Mouse (Mus musculus): ENCODE measurements around the gene Aar2.

Aar2 gene

DNA sequence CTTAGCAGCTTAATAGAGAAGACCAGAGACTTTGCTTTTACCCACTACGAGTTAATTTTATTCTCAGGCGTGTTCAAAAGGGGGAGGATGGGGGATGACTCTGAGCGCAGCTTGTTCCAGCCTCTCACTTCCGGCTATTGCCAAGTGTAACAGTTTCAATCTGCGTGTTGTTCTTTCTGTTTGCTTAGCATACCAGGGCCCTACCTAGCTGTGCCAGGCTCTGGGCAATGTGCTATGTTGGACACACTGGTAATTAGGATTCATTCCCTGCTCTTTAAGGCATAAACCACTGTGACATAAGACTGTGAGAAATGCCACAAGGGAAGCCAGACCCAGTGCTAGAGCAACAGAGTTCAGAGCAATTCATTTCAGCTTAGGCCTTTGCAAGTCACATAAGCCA, 16.2 kb downstream of the Aar2 start:
- intact Hi-C loops (cut with DNase I) = no loop called here

GRCm38 (mm10) chr2:156566512-156566911, 19.1 kb downstream of the Aar2 start:
- intact Hi-C loops (cut with DNase I) = no loop called here

DNA sequence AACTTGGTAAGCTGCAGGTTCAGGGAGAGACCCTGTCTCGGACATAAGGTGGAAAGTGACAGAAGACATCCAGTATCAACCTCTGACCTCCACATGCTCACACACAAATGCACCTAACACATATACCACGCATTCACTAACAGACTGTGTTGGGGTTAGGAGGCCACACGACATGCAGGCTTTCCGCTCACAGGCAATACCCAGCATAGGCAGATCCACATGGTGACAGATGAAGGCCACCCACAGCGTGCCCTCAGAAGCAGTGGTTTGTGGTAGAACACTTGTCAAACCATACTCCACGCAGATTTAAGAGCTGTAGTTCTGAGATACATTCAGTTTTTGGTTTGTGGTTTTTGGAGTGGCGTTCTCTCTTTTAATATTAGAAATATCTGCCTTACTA, 21.3 kb downstream of the Aar2 start:
- intact Hi-C loops (cut with DNase I) = no loop called here

DNA sequence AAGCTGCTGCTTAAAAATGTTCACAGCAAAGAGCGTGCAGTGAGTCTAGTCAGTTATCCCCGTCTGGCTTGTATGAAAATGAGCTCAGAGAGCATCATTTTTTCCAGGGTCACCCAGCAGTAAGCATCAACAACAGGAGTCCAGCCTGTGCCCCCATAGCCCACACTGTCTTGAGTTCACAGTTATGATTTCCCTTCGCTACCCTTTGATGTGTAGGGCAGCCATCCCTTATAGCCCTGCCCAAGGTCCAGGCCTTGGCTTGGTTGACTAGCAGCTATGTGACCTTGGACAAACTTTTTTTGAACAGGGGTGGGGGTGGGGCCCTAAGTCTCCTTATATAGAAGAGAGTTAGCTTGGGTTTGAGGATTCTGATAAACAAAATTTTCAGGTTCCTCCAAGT, 21.9 kb downstream of the Aar2 start:
- intact Hi-C loops (cut with DNase I) = no loop called here

DNA sequence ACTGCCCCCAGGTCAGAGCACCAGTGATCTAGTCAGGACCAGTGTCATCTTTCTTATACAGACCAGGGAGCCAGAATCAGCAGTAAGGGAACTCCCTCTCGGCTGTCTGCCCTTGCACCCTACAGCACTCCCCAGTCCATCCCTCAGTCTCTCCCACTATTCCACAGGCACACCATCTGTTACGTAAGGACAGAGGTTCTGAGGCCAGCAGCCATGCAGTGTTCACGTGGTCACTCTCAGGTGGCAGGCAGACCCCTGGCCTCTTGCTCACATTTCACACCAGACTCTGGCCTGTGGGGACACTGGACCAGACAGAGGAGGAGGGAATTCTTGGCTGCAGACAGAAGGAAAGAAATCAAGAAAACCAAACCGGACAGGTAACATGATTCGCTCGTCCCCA, 24.1 kb downstream of the Aar2 start:
- intact Hi-C loops (cut with DNase I) = no loop called here

DNA sequence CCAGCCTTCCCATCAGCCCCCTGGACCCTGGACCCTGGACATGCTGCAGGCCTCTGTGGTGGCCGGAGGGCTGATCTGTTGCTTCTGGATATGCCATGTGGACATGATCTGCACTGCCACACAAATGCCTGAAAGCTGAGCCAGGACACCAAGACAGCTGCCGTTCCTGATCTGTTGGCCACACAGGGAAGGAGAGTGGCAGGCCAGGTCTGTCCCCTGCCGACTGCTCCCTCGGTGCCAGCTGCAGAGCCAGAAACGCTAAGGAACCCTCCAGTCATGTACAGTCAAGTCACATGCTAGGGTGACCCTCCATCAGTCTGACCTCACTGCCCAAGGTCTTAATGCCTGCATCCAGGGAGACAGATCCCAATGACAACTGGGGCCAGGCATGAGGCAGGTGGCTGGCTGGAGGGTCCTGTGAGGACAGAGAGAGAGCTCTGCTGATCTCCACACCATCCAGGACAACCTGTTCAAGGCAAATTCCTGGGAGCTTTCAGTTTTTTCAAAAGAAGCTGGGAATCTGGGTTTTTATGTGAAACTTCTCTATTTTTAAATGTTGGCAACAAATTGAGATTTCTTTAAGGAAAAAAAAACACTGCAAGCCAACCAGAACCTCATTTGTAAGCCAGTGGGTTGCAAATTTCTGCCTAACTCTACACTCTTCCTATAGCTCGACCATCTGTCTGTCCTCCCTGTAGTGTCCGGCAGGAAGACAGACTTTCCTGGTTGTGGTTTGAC, 29.6 kb downstream of the Aar2 start:
- intact Hi-C loops (cut with DNase I) = no loop called here

- intact Hi-C loops (cut with DNase I) = no loop called here
Measured at GRCm38 (mm10) chr2:156580507-156580906, 33.1 kb downstream of the Aar2 start.

- intact Hi-C loops (cut with DNase I) = no loop called here
Measured at GRCm38 (mm10) chr2:156581244-156581643, 33.9 kb downstream of the Aar2 start.

DNA sequence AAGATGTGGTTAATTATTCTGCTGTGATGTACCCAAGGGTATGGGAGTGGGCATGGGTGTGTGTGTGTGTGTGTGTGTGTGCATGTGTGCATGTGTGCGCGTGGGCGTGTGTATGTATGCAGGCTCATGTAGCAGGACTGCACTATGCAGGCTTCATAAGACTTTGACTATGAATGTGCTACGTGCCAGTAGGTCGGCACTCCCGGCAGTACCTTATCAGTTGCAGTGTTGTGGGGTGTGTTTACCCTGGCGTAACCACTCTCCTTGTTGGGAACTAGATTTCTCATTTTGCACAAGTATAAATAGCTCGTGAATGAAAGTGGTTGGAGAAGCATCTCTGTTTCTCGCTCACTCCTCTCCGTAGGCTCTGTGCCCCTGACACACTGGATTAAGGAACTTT, 35.5 kb downstream of the Aar2 start:
- intact Hi-C loops (cut with DNase I) = no loop called here

- intact Hi-C loops (cut with DNase I) = no loop called here
Measured at GRCm38 (mm10) chr2:156584154-156584796, 36.9 kb downstream of the Aar2 start.

- intact Hi-C loops (cut with DNase I) = no loop called here
Measured at GRCm38 (mm10) chr2:156584797-156585471, 37.5 kb downstream of the Aar2 start.

DNA sequence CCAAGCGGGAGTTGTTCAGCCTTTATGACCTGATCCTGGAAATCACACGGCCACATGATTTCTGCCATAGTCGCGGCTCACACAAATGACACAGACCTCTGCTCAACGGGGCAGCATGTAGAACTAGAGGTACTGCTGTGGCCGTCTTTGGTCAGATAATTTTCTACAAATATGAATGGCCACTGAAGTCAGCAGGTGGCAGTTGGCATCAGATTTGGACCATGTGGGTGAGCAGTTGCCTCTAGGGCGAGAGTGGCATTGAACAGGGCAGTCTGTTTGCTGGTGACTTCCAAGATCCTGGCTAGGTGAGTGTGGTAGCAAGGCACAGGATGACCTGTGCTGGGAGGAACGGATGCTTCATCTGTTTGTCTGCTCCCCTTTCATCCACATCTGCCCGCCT, 42.1 kb downstream of the Aar2 start:
- intact Hi-C loops (cut with DNase I) = no loop called here

DNA sequence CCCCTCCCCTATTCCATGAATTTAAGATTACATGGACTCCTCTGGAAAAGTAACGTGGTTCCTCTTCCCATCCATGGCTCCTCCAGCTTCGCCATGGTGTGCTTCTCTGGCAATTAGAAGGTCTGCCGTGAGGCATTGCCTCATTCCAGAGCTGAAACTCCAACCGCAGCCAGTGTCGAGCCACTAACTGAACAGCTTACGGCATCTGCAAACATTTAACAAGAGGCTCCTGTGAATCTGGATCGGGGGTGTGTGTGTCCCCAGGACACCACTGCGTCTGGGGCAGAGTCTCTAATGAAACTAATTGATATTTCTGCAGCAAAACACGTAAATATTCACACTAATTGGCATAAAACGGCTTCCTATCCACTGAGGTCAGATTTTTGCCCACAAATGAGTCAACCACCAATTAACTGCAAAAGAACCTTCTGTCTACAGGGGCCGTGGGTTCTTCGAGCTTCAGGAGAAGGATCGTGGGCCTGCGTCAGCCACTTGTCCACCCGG, 47.7 kb downstream of the Aar2 start:
- intact Hi-C loops (cut with DNase I) = no loop called here

DNA sequence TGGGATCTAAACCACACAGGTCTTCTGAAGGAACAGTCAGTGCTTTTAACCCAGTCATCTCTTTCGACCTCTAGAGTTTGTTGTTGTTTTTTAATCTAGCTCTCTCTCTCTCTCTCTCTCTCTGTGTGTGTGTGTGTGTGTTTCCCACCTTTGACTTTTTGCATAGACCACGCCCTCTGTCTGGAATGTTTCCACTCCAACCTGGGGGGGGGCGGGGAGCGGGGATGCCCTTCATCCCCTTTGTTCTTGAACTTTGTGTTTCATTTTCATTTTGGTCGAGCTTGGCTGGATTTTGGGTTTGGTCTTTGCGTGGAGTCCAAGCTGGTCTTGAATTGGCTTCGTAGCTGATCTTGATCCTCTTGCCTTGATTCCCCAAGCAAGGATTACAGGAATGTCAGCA, 55.2 kb downstream of the Aar2 start:
- intact Hi-C loops (cut with DNase I) = no loop called here

GRCm38 (mm10) chr2:156603671-156604070, 56.3 kb downstream of the Aar2 start:
- intact Hi-C loops (cut with DNase I) = no loop called here

- intact Hi-C loops (cut with DNase I) = no loop called here
Measured at GRCm38 (mm10) chr2:156605144-156605543, 57.8 kb downstream of the Aar2 start.

GRCm38 (mm10) chr2:156605971-156606370, 58.6 kb downstream of the Aar2 start:
- intact Hi-C loops (cut with DNase I) = no loop called here

- intact Hi-C loops (cut with DNase I) = loop anchor here (5.0 kb wide), 1 partner anchor 94 kb away; no protein-coding TSS in a partner anchor
Measured at GRCm38 (mm10) chr2:156613081-156613540, 65.7 kb downstream of the Aar2 start.

GRCm38 (mm10) chr2:156613541-156614257, 66.3 kb downstream of the Aar2 start, which contains the start of gene Dlgap4:
TSS of gene Dlgap4 (plus strand) at chr2:156613705.
- intact Hi-C loops (cut with DNase I) = loop anchor here (5.0 kb wide), 1 partner anchor 94 kb away; no protein-coding TSS in a partner anchor

- intact Hi-C loops (cut with DNase I) = loop anchor here (5.0 kb wide), 1 partner anchor 93 kb away; no protein-coding TSS in a partner anchor
Measured at GRCm38 (mm10) chr2:156614258-156614556, 66.8 kb downstream of the Aar2 start.
